31 mouse cellular contexts compared by ENCODE assay signal in the genomic region with DNA sequence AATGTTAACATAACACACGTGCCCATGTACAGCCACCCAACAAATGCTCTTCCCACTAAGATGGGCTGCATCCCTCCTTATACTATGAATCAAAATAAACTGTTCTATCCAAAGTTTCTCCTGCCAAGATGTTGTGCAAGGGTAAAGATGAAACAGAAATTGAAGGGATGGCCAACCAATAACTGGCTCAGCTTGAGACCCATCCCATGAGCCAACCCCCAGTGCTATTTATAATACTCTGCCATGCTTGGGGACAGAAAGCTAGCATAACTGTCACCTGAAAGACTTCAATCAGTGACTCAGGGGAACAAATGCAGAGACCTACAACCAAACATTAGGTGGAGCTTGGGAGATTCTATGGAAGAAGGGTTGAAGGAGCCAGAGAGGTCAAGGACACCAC.
"Had no signal": no experiment of that assay in that cellular context is flagged by ENCODE, and none has a peak within 500 bp of the region (broad histone marks: within the 10 kb centered on the region; RNA-seq: fewer than 3 reads in every experiment).

No protein-coding gene starts in this region.

- H3K9me3 ChIP-seq: limb, embryonic 10.5 days; limb, embryonic 13.5 days; limb, embryonic 15.5 days; liver, embryonic 12.5 days; liver, embryonic 13.5 days; liver, embryonic 15.5 days; lung, embryonic 15.5 days; midbrain, embryonic 10.5 days; midbrain, embryonic 12.5 days; midbrain, embryonic 13.5 days; midbrain, embryonic 15.5 days; neural tube, embryonic 12.5 days had no signal

- DNase-seq: left cerebral cortex, postnatal 4 days; liver; liver, embryonic 13.5 days; lung, adult 18-20 months; lung, adult 2 months; lung, embryonic 14.5 days; lung, postnatal 10 days; lung, postnatal 14 days; lung, postnatal 36 days; lung, postnatal 4 days; midbrain, embryonic 14.5 days had no signal

- H3K27me3 ChIP-seq: limb, embryonic 12.5 days; limb, embryonic 13.5 days; limb, embryonic 15.5 days; liver, embryonic 12.5 days; liver, embryonic 13.5 days; liver, embryonic 15.5 days; lung, embryonic 15.5 days; megakaryocyte, embryonic 14.5 days; midbrain, embryonic 12.5 days; midbrain, embryonic 13.5 days; midbrain, embryonic 15.5 days; neural tube, embryonic 12.5 days had no signal

- H3K27ac ChIP-seq: left cerebral cortex, adult 2 months; limb, embryonic 10.5 days; limb, embryonic 12.5 days; limb, embryonic 13.5 days; limb, embryonic 15.5 days; liver, embryonic 12.5 days; liver, embryonic 13.5 days; liver, embryonic 14.5 days; liver, embryonic 15.5 days; lung, embryonic 15.5 days; macrophage; midbrain, embryonic 10.5 days; midbrain, embryonic 12.5 days; midbrain, embryonic 13.5 days; midbrain, embryonic 15.5 days; neural tube, embryonic 12.5 days had no signal

- H3K9ac ChIP-seq: limb, embryonic 12.5 days; limb, embryonic 13.5 days; limb, embryonic 15.5 days; liver, embryonic 12.5 days; liver, embryonic 13.5 days; liver, embryonic 14.5 days; liver, embryonic 15.5 days; lung, embryonic 14.5 days; lung, embryonic 15.5 days; midbrain, embryonic 12.5 days; midbrain, embryonic 13.5 days; midbrain, embryonic 15.5 days; neural tube, embryonic 12.5 days had no signal

- H3K36me3 ChIP-seq: limb, embryonic 10.5 days; limb, embryonic 12.5 days; limb, embryonic 13.5 days; limb, embryonic 15.5 days; liver, embryonic 12.5 days; liver, embryonic 13.5 days; liver, embryonic 15.5 days; lung, embryonic 15.5 days; midbrain, embryonic 10.5 days; midbrain, embryonic 12.5 days; midbrain, embryonic 13.5 days; midbrain, embryonic 15.5 days; neural tube, embryonic 12.5 days had no signal

- H3K4me2 ChIP-seq: limb, embryonic 12.5 days; limb, embryonic 13.5 days; limb, embryonic 15.5 days; liver, embryonic 11.5 days; liver, embryonic 12.5 days; liver, embryonic 13.5 days; liver, embryonic 15.5 days; lung, embryonic 14.5 days; lung, embryonic 15.5 days; midbrain, embryonic 12.5 days; midbrain, embryonic 13.5 days; midbrain, embryonic 15.5 days; neural tube, embryonic 12.5 days had no signal

- H3K4me3 ChIP-seq: left cerebral cortex, adult 2 months; limb, embryonic 10.5 days; limb, embryonic 12.5 days; limb, embryonic 13.5 days; limb, embryonic 15.5 days; liver, embryonic 12.5 days; liver, embryonic 13.5 days; liver, embryonic 15.5 days; lung, embryonic 15.5 days; megakaryocyte, embryonic 14.5 days; midbrain, embryonic 10.5 days; midbrain, embryonic 12.5 days; midbrain, embryonic 13.5 days; midbrain, embryonic 15.5 days; myocyte; neural tube, embryonic 12.5 days had no signal

- ATAC-seq: liver, embryonic 12.5 days; lung, postnatal 0 days; midbrain, embryonic 13.5 days; midbrain, embryonic 15.5 days; midbrain, embryonic 16.5 days had no signal

- H3K4me1 ChIP-seq: limb, embryonic 10.5 days; limb, embryonic 12.5 days; liver, embryonic 12.5 days; liver, embryonic 13.5 days; midbrain, embryonic 12.5 days; midbrain, embryonic 13.5 days; midbrain, embryonic 15.5 days; neural tube, embryonic 12.5 days had no signal
